Mouse (Mus musculus) telencephalon, adult 2 months (tissue): ENCODE results near the gene Vamp4.

Experiments
- DNase-seq: peaks from one replicate; pipeline ENCODE4 v3.0.0-alpha.2; 2011; ENCODE audit warnings: low read depth, low spot score

The Vamp4 gene

GRCm38 (mm10) chr1:162646083-162646686 is 75.9 kb downstream of the Vamp4 start:
- no peak for DNase-seq

GRCm38 (mm10) chr1:162648416-162648815 is 78.1 kb downstream of the Vamp4 start:
- no peak for DNase-seq
